Mouse (Mus musculus) E14TG2a.4 (cell line): ENCODE results near the gene Ccdc69.

Experiments used
- H3K27me3 ChIP-seq: 2 replicates; pipeline ENCODE4 v1.6.1; 2014; ENCODE audit warnings: low read length, control low read depth; ENCODE audit not compliant: insufficient read depth
- H3K36me3 ChIP-seq: 2 replicates; pipeline ENCODE4 v1.6.1; 2014; ENCODE audit warnings: low read length, control low read depth; ENCODE audit not compliant: insufficient read depth
- H3K4me1 ChIP-seq: replicated peaks from 2 replicates; pipeline ENCODE4 v1.6.1; 2014; ENCODE audit warnings: low read depth, low read length, control low read depth
- H3K4me3 ChIP-seq: replicated peaks from 2 replicates; pipeline ENCODE4 v1.5.1; 2014; ENCODE audit warnings: mild to moderate bottlenecking, low read length
- H3K9me3 ChIP-seq: 2 replicates; pipeline ENCODE4 v1.6.1; 2014; ENCODE audit warnings: low read length, control low read depth
- CTCF ChIP-seq: conservative IDR thresholded peaks from 2 replicates; pipeline ENCODE4 v1.5.1; 2014; ENCODE audit warnings: low read length
- NANOG ChIP-seq: IDR thresholded peaks from 2 replicates; pipeline ENCODE4 v1.6.1; 2014; ENCODE audit warnings: borderline replicate concordance, low read length, mixed read lengths
- POU5F1 ChIP-seq: IDR thresholded peaks from 2 replicates; pipeline ENCODE4 v1.6.1; 2014; ENCODE audit warnings: low read length, borderline replicate concordance

Ccdc69 gene

GRCm38 (mm10) chr11:55039591-55039990, 38.3 kb downstream of the Ccdc69 start:
- Histone ChIP-seq H3K4me1 (peaks cover 18% of the 10 kb centered on the region), H3K36me3 (no peaks in the 10 kb centered on the region), H3K27me3 (no peaks in the 10 kb centered on the region), H3K4me3 (no peak overlapping the region), H3K9me3 (no peaks in the 10 kb centered on the region)
- no peak for TF ChIP-seq NANOG
- TF ChIP-seq CTCF = peak; percentile 72

GRCm38 (mm10) chr11:55036601-55037000, 41.3 kb downstream of the Ccdc69 start:
- Histone ChIP-seq H3K36me3 (no peaks in the 10 kb centered on the region), H3K9me3 (no peaks in the 10 kb centered on the region), H3K4me3 (no peak overlapping the region), H3K4me1 (peaks cover 41% of the 10 kb centered on the region), H3K27me3 (no peaks in the 10 kb centered on the region)
- TF ChIP-seq CTCF = no peak
- TF ChIP-seq NANOG = no peak
- TF ChIP-seq POU5F1 = no peak

GRCm38 (mm10) chr11:55033040-55033660, 44.8 kb downstream of the Ccdc69 start, which contains the start of gene Anxa6:
TSS of gene Anxa6 (minus strand) at chr11:55033445.
- no peaks in the 10 kb centered on the region for H3K9me3 ChIP-seq
- no peaks in the 10 kb centered on the region; the same call in 1 of the 2 replicates for H3K36me3 ChIP-seq
- peak within 1 kb of the TSS; percentile 88 for H3K4me3 ChIP-seq
- H3K27me3 ChIP-seq = no peaks in the 10 kb centered on the region
- TF ChIP-seq NANOG (no peak), CTCF (no peak), POU5F1 (no peak)
- peaks cover 70% of the 10 kb centered on the region for H3K4me1 ChIP-seq

GRCm38 (mm10) chr11:55032286-55032685, 45.6 kb downstream of the Ccdc69 start:
- Histone ChIP-seq H3K9me3 (no peaks in the 10 kb centered on the region), H3K4me3 (peak overlapping the region; percentile 88), H3K27me3 (no peaks in the 10 kb centered on the region), H3K4me1 (peaks cover 78% of the 10 kb centered on the region), H3K36me3 (peaks cover 5% of the 10 kb centered on the region; the same call in 1 of the 2 replicates)
- TF ChIP-seq CTCF (no peak), POU5F1 (no peak), NANOG (no peak)

- Histone ChIP-seq H3K4me3 (peak overlapping the region; percentile 88), H3K27me3 (no peaks in the 10 kb centered on the region), H3K9me3 (no peaks in the 10 kb centered on the region), H3K36me3 (peaks cover 5% of the 10 kb centered on the region; the same call in 1 of the 2 replicates), H3K4me1 (peaks cover 79% of the 10 kb centered on the region)
- TF ChIP-seq POU5F1 = no peak
- TF ChIP-seq CTCF = no peak
- TF ChIP-seq NANOG = no peak
These were observed 46.0 kb downstream of the Ccdc69 start for GRCm38 (mm10) chr11:55031991-55032280.

GRCm38 (mm10) chr11:55031211-55031990, 46.5 kb downstream of the Ccdc69 start:
- no peaks in the 10 kb centered on the region for H3K27me3 ChIP-seq
- peaks cover 81% of the 10 kb centered on the region for H3K4me1 ChIP-seq
- peak overlapping the region; percentile 88 for H3K4me3 ChIP-seq
- TF ChIP-seq CTCF (no peak), NANOG (no peak), POU5F1 (no peak)
- peaks cover 8% of the 10 kb centered on the region for H3K36me3 ChIP-seq
- no peaks in the 10 kb centered on the region for H3K9me3 ChIP-seq

GRCm38 (mm10) chr11:55028509-55028908, 49.4 kb downstream of the Ccdc69 start:
- TF ChIP-seq NANOG (no peak), POU5F1 (no peak), CTCF (no peak)
- Histone ChIP-seq H3K27me3 (no peaks in the 10 kb centered on the region), H3K9me3 (no peaks in the 10 kb centered on the region), H3K4me3 (no peak overlapping the region), H3K36me3 (peaks cover 21% of the 10 kb centered on the region), H3K4me1 (peaks cover 88% of the 10 kb centered on the region)

GRCm38 (mm10) chr11:55027204-55027855, 50.6 kb downstream of the Ccdc69 start:
- H3K4me3 ChIP-seq = no peak overlapping the region
- no peak for TF ChIP-seq CTCF
- no peak for TF ChIP-seq NANOG
- no peak for TF ChIP-seq POU5F1
- no peaks in the 10 kb centered on the region for H3K9me3 ChIP-seq
- H3K36me3 ChIP-seq = peaks cover 21% of the 10 kb centered on the region
- no peaks in the 10 kb centered on the region for H3K27me3 ChIP-seq
- H3K4me1 ChIP-seq = peaks cover 94% of the 10 kb centered on the region

- H3K27me3 ChIP-seq = no peaks in the 10 kb centered on the region
- TF ChIP-seq NANOG = no peak
- no peak for TF ChIP-seq CTCF
- H3K36me3 ChIP-seq = peaks cover 34% of the 10 kb centered on the region
- 0 out of 2 replicates have a peak overlapping the region, but pooled peaks have one; percentile 17 for H3K4me3 ChIP-seq
- no peaks in the 10 kb centered on the region for H3K9me3 ChIP-seq
- peaks cover 91% of the 10 kb centered on the region for H3K4me1 ChIP-seq
These were observed 52.0 kb downstream of the Ccdc69 start for GRCm38 (mm10) chr11:55025896-55026295.
